Mouse (Mus musculus): Measurements from ENCODE around the gene Vmn1r116. TPM values are rescaled to one million over a fixed set of nuclear protein-coding genes. Genes with fewer than 3 reads are reported as not detected.
"Not testable (repeated sequence)": the region's sequence is repeated elsewhere in the genome, so short reads cannot be mapped to it uniquely, and the experiment has no call there.

Vmn1r116 gene
- total RNA-seq (2014; rRNA removed) (not detected in 2 replicates), polyA plus RNA-seq (2015; fragmentation: Nextera tagmentation; extraction: Ambion mirVana) (not detected in 2 replicates)

- H3K4me3 ChIP-seq (ENCODE audit: low read depth, low read length); H3K9ac ChIP-seq (replicated peaks; ENCODE audit: low read length, poor library complexity, severe bottlenecking); H3K36me3 ChIP-seq (ENCODE audit: insufficient read depth, low read length); H3K9me3 ChIP-seq (ENCODE audit: low read length); H3K27me3 ChIP-seq (ENCODE audit: insufficient read depth, low read length); ATAC-seq (ENCODE audit: low FRiP score); H3K27ac ChIP-seq (ENCODE audit: low read depth, low read length); H3K4me1 ChIP-seq (ENCODE audit: insufficient read depth, low read length); DNase-seq (ENCODE audit: low spot score); H3K4me2 ChIP-seq (ENCODE audit: low read depth, low read length, poor library complexity, severe bottlenecking): not testable (repeated sequence)
- 61% methylated on average over 3 of the region's 3 CpGs for WGBS
Measured at GRCm38 (mm10) chr7:20871956-20872355, at the start of gene Vmn1r116. TSS of gene Vmn1r116 (plus strand) at chr7:20872256.

- not testable (repeated sequence) for H3K4me2 ChIP-seq (ENCODE audit: low read depth, low read length, poor library complexity, severe bottlenecking); H3K9me3 ChIP-seq (ENCODE audit: low read length); H3K4me1 ChIP-seq (ENCODE audit: insufficient read depth, low read length); H3K27me3 ChIP-seq (ENCODE audit: insufficient read depth, low read length); H3K9ac ChIP-seq (replicated peaks; ENCODE audit: low read length, poor library complexity, severe bottlenecking); H3K4me3 ChIP-seq (ENCODE audit: low read depth, low read length); H3K36me3 ChIP-seq (ENCODE audit: insufficient read depth, low read length); ATAC-seq (ENCODE audit: low FRiP score); H3K27ac ChIP-seq (ENCODE audit: low read depth, low read length); DNase-seq (ENCODE audit: low spot score)
- 89% methylated on average over 1 of the region's 3 CpGs for WGBS
Measured at GRCm38 (mm10) chr7:20844885-20845284, 27.2 kb upstream of the Vmn1r116 start, which contains the start of gene Vmn1r115. TSS of gene Vmn1r115 (minus strand) at chr7:20844985.

- not testable (repeated sequence) for H3K4me3 ChIP-seq (ENCODE audit: low read depth, low read length); H3K4me1 ChIP-seq (ENCODE audit: insufficient read depth, low read length); H3K27ac ChIP-seq (ENCODE audit: low read depth, low read length); ATAC-seq (ENCODE audit: low FRiP score); H3K36me3 ChIP-seq (ENCODE audit: insufficient read depth, low read length); DNase-seq (ENCODE audit: low spot score); H3K9ac ChIP-seq (replicated peaks; ENCODE audit: low read length, poor library complexity, severe bottlenecking); H3K4me2 ChIP-seq (ENCODE audit: low read depth, low read length, poor library complexity, severe bottlenecking); H3K27me3 ChIP-seq (ENCODE audit: insufficient read depth, low read length); H3K9me3 ChIP-seq (ENCODE audit: low read length)
- WGBS, result no CpG with 5 or more reads among the region's 2 CpGs
Measured at GRCm38 (mm10) chr7:20884021-20884420, 12.0 kb downstream of the Vmn1r116 start, which contains the start of gene Vmn1r117. TSS of gene Vmn1r117 (minus strand) at chr7:20884121.

- H3K9ac ChIP-seq (replicated peaks; ENCODE audit: low read length, poor library complexity, severe bottlenecking); H3K9me3 ChIP-seq (ENCODE audit: low read length); DNase-seq (ENCODE audit: low spot score); H3K27ac ChIP-seq (ENCODE audit: low read depth, low read length); H3K27me3 ChIP-seq (ENCODE audit: insufficient read depth, low read length); H3K36me3 ChIP-seq (ENCODE audit: insufficient read depth, low read length); H3K4me1 ChIP-seq (ENCODE audit: insufficient read depth, low read length); H3K4me2 ChIP-seq (ENCODE audit: low read depth, low read length, poor library complexity, severe bottlenecking); H3K4me3 ChIP-seq (ENCODE audit: low read depth, low read length); ATAC-seq (ENCODE audit: low FRiP score): not testable (repeated sequence)
- no CpG with 5 or more reads among the region's 2 CpGs for WGBS
Measured at GRCm38 (mm10) chr7:20912247-20912646, 40.2 kb downstream of the Vmn1r116 start, which contains the start of gene Vmn1r118. TSS of gene Vmn1r118 (minus strand) at chr7:20912347.

Other genes with a start within 250 kb of the Vmn1r116 start
- gene Vmn1r107, start 203.3 kb upstream of the Vmn1r116 start, total RNA-seq (2014; rRNA removed), result not detected in 2 replicates
- gene Vmn1r107, start 203.3 kb upstream of the Vmn1r116 start, polyA plus RNA-seq (2015; fragmentation: Nextera tagmentation; extraction: Ambion mirVana), result not detected in 2 replicates
- not detected in 2 replicates for gene Vmn1r111, start 169.0 kb upstream of the Vmn1r116 start, total RNA-seq (2014; rRNA removed)
- gene Vmn1r111, start 169.0 kb upstream of the Vmn1r116 start, polyA plus RNA-seq (2015; fragmentation: Nextera tagmentation; extraction: Ambion mirVana), result not detected in 2 replicates
- not detected in 2 replicates for gene Gm10668, start 141.6 kb upstream of the Vmn1r116 start, total RNA-seq (2014; rRNA removed)
- not detected in 2 replicates for gene Gm10668, start 141.6 kb upstream of the Vmn1r116 start, polyA plus RNA-seq (2015; fragmentation: Nextera tagmentation; extraction: Ambion mirVana)
- gene Vmn1r112, start 101.1 kb upstream of the Vmn1r116 start, total RNA-seq (2014; rRNA removed), result not detected in 2 replicates
- gene Vmn1r112, start 101.1 kb upstream of the Vmn1r116 start, polyA plus RNA-seq (2015; fragmentation: Nextera tagmentation; extraction: Ambion mirVana), result not detected in 2 replicates
- gene Vmn1r113, start 85.0 kb upstream of the Vmn1r116 start, total RNA-seq (2014; rRNA removed), result not detected in 2 replicates
- not detected in 2 replicates for gene Vmn1r113, start 85.0 kb upstream of the Vmn1r116 start, polyA plus RNA-seq (2015; fragmentation: Nextera tagmentation; extraction: Ambion mirVana)
- not detected in 2 replicates for gene Vmn1r114, start 60.1 kb upstream of the Vmn1r116 start, total RNA-seq (2014; rRNA removed)
- gene Vmn1r114, start 60.1 kb upstream of the Vmn1r116 start, polyA plus RNA-seq (2015; fragmentation: Nextera tagmentation; extraction: Ambion mirVana), result not detected in 2 replicates
- not detected in 2 replicates for gene Vmn1r115, start 27.3 kb upstream of the Vmn1r116 start, total RNA-seq (2014; rRNA removed)
- not detected in 2 replicates for gene Vmn1r115, start 27.3 kb upstream of the Vmn1r116 start, polyA plus RNA-seq (2015; fragmentation: Nextera tagmentation; extraction: Ambion mirVana)
- not detected in 2 replicates for gene Vmn1r117, start 11.9 kb downstream of the Vmn1r116 start, total RNA-seq (2014; rRNA removed)
- not detected in 2 replicates for gene Vmn1r117, start 11.9 kb downstream of the Vmn1r116 start, polyA plus RNA-seq (2015; fragmentation: Nextera tagmentation; extraction: Ambion mirVana)
- not detected in 2 replicates for gene Vmn1r118, start 40.1 kb downstream of the Vmn1r116 start, total RNA-seq (2014; rRNA removed)
- not detected in 2 replicates for gene Vmn1r118, start 40.1 kb downstream of the Vmn1r116 start, polyA plus RNA-seq (2015; fragmentation: Nextera tagmentation; extraction: Ambion mirVana)
- gene Vmn1r119, start 140.2 kb downstream of the Vmn1r116 start, total RNA-seq (2014; rRNA removed), result not detected in 2 replicates
- not detected in 2 replicates for gene Vmn1r119, start 140.2 kb downstream of the Vmn1r116 start, polyA plus RNA-seq (2015; fragmentation: Nextera tagmentation; extraction: Ambion mirVana)
- gene Vmn1r120, start 181.5 kb downstream of the Vmn1r116 start, total RNA-seq (2014; rRNA removed), result not detected in 2 replicates
- not detected in 2 replicates for gene Vmn1r120, start 181.5 kb downstream of the Vmn1r116 start, polyA plus RNA-seq (2015; fragmentation: Nextera tagmentation; extraction: Ambion mirVana)
- not detected in 2 replicates for gene Vmn1r121, start 226.3 kb downstream of the Vmn1r116 start, total RNA-seq (2014; rRNA removed)
- gene Vmn1r121, start 226.3 kb downstream of the Vmn1r116 start, polyA plus RNA-seq (2015; fragmentation: Nextera tagmentation; extraction: Ambion mirVana), result not detected in 2 replicates